Mouse (Mus musculus): Measurements from ENCODE around the gene Slc4a5.

DNA sequence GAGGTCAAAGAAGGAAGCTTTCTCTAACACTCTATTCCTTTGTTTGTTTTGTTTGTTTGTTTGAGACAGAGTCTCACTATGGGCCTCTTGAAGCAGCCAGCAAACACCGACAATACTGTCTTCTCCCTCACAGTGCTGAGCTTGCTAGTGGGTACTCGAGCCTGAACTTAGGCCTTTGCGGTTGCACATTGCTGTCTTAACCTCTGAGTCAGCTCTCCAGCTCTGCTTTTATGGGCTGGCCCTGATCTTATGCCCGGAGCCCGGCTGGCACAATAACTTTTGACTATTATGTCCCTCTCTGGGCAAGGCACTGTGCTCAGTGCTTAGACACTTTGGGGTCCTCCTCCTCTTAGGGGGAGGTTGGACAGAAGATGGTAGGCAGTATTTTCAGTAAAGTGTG is 49.8 kb upstream of the Slc4a5 start:
- TF ChIP-seq CTCF (IDR thresholded peaks at IDR 0.05; ENCODE audit: extremely low read depth, insufficient read length, insufficient replicate concordance, low read depth, low read length) (no peak), POLR2A (IDR thresholded peaks at IDR 0.05; ENCODE audit: low read depth, low read length) (no peak)
